Mouse (Mus musculus) testis, adult 2 months (tissue): ENCODE results near the gene Dek.

Experiments used
- CTCF ChIP-seq: fragments of 200-500 bp; IDR thresholded peaks from 2 replicates; pipeline ENCODE4 v1.5.1; 2012; ENCODE audit warnings: low read depth, mild to moderate bottlenecking, inconsistent platforms, low read length, moderate library complexity; ENCODE audit not compliant: control insufficient read depth, insufficient read depth, insufficient replicate concordance
- POLR2A ChIP-seq: fragments of 200-500 bp; IDR thresholded peaks from 2 replicates; pipeline ENCODE4 v1.6.1; 2012; ENCODE audit warnings: low read depth, mild to moderate bottlenecking, inconsistent platforms, low read length, moderate library complexity; ENCODE audit not compliant: control insufficient read depth

DNA sequence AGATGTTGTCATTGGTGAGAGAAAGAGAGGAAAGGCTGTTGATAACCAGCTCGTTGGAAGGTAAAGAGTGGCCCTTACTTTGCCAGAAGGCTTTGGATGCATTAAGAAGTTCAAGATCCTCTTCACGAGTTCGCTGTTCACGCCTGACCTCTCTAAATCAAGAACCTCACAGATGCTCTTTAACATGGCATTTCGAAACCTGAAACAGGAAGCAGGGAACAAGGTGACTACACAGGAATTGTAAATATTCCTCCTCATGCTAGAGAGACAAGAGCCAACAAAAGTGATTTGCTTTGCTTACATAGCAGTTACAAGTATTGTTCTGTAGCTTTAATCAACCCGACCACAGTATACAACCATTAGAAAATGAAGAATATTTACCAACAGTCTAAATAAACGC lies 6.7 kb downstream of the Dek start:
- TF ChIP-seq POLR2A (no peak), CTCF (no peak)
